Mouse (Mus musculus) kidney, postnatal 25 days (tissue): Measurements from ENCODE around the gene Psmd13.

Experiments
- DNase-seq, 2 experiments: peaks; one replicate each; pipeline ENCODE4 v3.0.0; 2021; ENCODE audit warnings: mixed read lengths in 2 of 2

The Psmd13 gene

GRCm38 (mm10) chr7:140881696-140882468 lies at the start of gene Psmd13, which contains the start of gene Sirt3:
TSS of gene Psmd13 (plus strand) at chr7:140881968.
TSS of gene Sirt3 (minus strand) at chr7:140882309.
- DNase-seq, result peak; percentile 97 to 98

DNA sequence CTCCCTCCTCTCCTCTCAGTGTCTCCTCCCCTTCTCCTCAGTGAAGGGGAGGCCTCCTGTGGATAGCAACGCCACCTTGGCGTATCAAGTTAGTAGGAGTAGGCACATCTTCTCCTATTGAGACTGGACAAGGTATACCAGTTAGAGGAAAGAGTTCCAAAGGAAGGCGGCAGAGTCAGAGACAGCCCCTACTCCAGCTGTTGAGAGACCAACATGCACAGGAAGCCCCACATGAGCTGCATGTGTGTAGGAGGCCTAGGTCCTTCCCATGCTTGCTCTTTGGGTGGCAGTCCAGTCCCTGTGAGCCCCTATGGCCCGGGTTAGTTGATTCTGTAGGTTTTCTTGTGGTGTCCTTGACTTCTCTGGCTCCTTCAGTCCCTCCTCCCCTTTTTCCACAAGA lies 48.4 kb upstream of the Psmd13 start:
- DNase-seq, result no peak

DNA sequence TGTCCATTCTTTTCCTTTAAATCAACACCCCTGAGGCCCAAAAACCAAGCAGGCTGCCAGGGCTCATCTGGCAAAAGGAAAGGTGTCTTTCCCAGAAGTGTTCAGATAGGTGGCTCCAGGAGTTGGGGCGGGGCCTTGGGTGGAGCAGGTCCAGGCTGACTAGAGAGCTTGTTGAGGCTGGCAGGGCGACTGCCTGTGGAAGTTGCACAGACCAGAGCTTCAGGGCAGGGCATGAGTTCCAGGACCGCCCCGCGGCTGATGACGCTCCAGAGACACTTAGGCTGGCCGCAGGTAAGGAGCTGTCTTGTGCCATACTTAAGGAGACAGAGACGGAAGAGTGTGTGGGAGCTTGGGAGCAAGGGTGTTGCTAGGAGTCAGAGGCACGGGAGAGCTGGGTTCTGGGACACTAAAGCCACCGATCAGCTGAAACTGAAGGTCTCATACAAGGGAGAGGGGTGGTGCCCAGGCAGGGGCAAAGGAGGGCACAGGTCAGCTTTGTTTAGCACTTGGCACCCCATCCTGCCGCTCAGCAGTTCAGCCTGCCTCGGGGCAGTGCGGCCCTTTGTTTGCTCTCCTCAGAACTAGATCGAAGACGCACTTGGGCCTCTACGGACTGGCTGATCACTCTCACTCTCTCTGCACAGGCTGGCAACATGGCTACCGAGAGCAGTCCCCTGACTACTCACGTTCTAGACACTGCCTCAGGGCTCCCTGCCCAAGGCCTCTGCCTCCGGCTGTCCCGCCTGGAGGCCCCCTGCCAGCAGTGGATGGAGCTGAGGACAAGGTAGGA lies 46.6 kb upstream of the Psmd13 start, which contains the start of gene Urah:
TSS of gene Urah (plus strand) at position 51 of the 790 bp plus-strand sequence.
- peak in 1 of 2 experiments; percentile 59 for DNase-seq

- no peak for DNase-seq
Measured at GRCm38 (mm10) chr7:140835758-140836087, 46.0 kb upstream of the Psmd13 start.

- DNase-seq, result no peak
Measured at GRCm38 (mm10) chr7:140836243-140837115, 45.3 kb upstream of the Psmd13 start.

- no peak for DNase-seq
Measured at GRCm38 (mm10) chr7:140839556-140839955, 42.2 kb upstream of the Psmd13 start.

DNA sequence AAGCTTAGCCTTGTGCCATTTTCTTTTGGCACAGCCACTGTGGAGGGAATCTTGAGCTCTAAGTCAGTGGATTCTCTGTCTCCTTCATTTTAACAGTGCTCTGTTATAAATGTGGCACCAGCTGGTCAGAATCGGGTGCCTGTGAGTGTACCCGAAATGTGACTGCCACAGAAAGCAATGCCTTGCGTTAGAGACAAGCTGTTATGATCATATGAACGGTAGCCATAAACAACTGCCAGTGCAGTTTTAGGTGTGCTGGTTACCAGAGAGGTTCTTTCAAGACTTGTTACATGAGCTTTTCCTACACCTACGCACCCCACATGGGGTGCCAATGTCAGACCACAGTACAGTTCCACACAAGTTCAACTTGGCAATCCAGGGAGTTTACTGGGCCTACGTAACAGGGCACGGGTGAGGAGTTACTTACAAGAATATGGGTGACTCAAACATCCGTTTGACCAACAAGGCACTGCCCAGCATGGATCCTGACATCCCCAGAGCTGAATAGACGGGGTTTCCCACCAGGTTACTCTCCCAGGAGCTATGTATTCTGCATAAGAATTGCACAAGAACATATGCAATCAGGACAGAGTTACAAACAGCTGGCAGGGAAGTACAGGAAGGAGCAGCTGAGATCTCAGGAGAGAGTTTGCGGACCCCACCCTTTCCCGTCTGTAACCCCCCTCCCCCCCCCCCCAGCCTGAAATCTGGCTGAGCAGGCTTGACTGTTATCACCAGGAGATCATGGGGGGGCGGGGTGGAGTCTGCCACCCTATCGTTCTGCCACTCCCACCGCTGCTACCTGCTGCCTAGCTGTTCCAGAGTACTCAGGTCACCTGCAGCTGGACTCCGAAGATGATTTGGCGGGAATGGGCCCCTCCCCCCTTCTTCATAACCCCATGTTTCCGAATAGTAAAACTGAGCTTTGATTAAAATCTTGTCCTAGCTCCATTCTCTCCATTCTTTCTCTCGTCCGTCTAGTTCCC lies 40.7 kb upstream of the Psmd13 start:
- DNase-seq, result peak in 1 of 2 experiments; percentile 37

DNA sequence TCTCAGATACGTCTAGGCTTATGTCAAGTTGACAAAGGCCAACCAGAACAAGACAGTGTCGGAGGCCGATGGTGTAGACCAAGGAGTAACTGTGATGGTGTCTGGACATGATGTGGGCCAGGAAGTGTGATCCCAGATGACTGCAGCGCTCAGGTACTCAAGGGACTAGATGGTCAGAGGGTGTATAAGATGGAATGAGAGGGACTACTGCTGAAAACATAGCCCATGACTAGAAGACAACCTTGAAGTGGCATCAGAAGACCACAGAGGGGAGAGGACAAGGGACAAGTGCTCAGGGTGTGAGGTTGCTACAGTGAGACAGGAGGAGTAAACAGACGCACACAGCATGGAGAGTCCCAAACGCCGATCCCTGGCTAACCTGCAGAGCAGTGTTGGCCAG lies 38.0 kb upstream of the Psmd13 start:
- no peak for DNase-seq

- peak; percentile 89 to 95 for DNase-seq
Measured at GRCm38 (mm10) chr7:140844905-140845665, 36.7 kb upstream of the Psmd13 start, which contains the start of gene Scgb1c1. TSS of gene Scgb1c1 (plus strand) at chr7:140845547.

DNA sequence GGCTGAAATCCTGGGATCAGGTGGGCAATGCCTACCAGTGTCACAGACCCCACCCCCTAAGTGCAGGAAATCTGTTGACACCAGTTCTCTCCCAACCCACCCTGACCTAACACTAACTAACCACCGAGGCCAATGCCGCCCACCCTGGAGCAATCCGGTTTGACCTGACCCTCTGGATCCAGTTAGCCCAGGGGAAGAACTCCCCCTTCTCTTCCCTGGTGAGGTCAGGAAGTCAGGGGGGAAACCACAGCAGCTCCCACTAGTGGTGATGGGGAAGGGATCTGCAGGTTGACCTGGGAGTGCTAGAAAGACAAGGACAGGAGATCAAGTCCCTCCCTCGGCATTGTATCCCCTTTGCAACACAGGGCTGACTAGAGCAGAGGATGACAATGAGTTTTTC lies 36.1 kb upstream of the Psmd13 start:
- peak in 1 of 2 experiments; percentile 35 for DNase-seq

GRCm38 (mm10) chr7:140846676-140847075 lies 35.1 kb upstream of the Psmd13 start:
- DNase-seq, result no peak

DNA sequence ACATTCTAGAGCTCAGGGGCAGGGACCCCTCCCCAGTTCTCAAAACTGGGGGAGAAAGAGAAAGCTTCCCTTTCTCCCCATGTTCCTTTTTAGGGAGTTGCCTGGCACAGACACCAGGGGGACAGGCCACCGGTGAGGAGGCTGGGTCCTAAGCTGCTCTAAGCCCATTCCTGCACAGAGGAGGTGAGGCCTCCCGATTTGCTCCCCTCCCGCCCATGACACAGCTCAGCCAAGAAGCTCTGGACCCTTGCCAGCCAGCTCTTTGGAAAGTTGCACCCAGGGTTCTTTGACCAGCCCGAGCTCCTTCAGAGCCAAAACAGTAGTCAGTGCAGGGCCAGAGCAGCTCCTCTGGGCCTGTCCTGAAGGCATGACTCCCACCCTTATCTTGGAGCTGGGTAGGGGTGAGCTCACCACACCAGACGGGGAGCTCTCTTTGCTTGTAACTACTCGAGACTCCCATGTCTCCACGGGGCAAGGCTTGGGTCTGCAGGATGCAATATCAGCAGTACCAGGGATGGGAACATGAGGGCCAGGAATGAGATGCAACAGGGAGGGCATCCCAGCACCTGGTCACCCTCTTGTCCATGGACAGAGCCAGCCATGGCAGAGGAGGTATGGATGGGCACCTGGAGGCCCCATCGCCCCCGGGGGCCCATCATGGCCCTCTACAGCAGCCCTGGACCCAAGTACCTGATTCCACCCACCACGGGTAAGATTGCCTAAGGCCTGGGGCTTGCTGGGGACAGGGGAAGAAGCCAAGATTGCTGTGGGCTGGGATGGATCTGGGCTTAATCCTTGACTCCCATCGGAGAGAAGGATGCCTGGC lies 33.8 kb upstream of the Psmd13 start, which contains the start of gene Odf3:
TSS of gene Odf3 (plus strand) at position 51 of the 826 bp plus-strand sequence.
- peak; percentile 81 to 86 for DNase-seq

DNA sequence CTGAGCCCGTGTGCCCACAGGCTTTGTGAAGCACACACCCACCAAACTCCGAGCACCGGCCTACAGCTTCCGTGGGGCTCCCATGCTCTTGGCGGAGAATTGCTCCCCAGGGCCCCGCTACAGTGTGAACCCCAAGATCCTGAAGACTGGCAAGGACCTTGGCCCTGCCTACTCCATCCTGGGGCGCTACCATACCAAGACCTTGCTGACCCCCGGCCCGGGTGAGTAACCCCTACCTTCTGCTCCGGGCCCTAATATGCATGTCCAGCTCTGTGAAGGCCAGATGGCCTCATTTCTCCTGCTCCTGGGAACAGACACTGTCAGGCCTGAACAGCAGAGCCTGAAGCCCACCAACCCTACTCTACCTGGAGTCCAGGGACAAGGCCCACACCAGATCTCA lies 33.2 kb upstream of the Psmd13 start:
- peak in 1 of 2 experiments; percentile 19 for DNase-seq

- DNase-seq, result no peak
Measured at GRCm38 (mm10) chr7:140851916-140852315, 29.9 kb upstream of the Psmd13 start.

- DNase-seq, result peak; percentile 37 to 86
Measured at GRCm38 (mm10) chr7:140853386-140853785, 28.4 kb upstream of the Psmd13 start.

DNA sequence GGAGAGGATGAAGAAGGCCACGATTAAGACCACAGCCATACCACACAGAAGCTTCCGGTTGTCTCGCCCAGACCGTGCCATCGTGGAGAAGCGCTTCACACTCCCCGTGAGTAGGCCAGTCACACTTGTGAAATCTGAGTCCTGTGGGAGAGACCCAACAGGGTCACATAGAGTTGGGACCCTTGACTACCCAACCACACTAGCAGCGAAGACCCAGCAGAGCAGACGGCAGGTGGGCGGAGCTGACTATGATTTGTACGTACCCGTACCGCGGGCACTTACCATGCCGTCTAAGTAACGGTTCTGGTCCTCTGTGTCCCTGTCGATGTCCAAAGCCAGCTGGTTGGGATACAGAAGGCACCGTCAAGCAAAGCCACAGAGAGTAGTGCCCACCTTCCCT lies 27.3 kb upstream of the Psmd13 start:
- DNase-seq, result peak in 1 of 2 experiments; percentile 46

DNA sequence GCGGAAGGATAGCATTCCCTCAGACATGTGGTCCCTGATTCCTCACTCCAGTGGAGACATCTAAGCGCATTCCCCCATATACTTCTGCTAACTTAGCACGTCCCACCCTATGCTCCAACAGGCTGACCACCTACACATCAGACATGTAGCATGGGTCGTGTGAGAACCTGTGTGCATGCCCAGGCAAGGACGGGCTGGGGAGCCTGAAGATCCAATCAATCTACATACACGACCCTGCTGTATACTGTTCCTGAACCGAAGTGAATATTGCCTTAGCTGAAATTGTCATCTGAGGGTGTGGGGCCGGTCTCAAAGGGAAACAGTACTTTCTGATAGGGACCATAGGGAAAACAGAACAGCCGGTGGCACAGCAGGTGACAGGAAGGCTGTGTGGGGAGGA lies 26.6 kb upstream of the Psmd13 start:
- DNase-seq, result peak in 1 of 2 experiments; percentile 27

- peak; percentile 90 to 95 for DNase-seq
Measured at GRCm38 (mm10) chr7:140855860-140856784, 25.6 kb upstream of the Psmd13 start, which contains the start of gene Gm45785. TSS of gene Gm45785 (minus strand) at chr7:140856331.
